Mouse (Mus musculus) heart, postnatal 0 days (tissue): Measurements from ENCODE around the gene Ppp1r13l. TPM values are rescaled to one million over a fixed set of nuclear protein-coding genes. Genes with fewer than 3 reads are reported as not detected.

ENCODE experiments used
- ATAC-seq: fragments of 200-750 bp; cut with Nextera tagmentation; 2 replicates; pipeline ENCODE4 v1.8.0; 2017; ENCODE audit warnings: low read depth, moderate number of reproducible peaks, moderate library complexity; ENCODE audit not compliant: insufficient read depth
- DNase-seq: peaks from one replicate; pipeline ENCODE4 v3.0.0-alpha.2; 2016; ENCODE audit warnings: low spot score
- H3K27ac ChIP-seq: fragments of 300-500 bp; sonication (generic); 2 replicates; pipeline ENCODE4 v1.5.1; 2014; ENCODE audit warnings: low read depth, mild to moderate bottlenecking
- H3K27me3 ChIP-seq: fragments of 300-500 bp; sonication (generic); 2 replicates; pipeline ENCODE4 v1.6.1; 2014; ENCODE audit warnings: low read length, mixed read lengths; ENCODE audit not compliant: control insufficient read depth, insufficient read depth
- H3K36me3 ChIP-seq: fragments of 300-500 bp; sonication (generic); replicated peaks from 2 replicates; pipeline ENCODE4 v1.6.1; 2014; ENCODE audit warnings: low read length, mixed read lengths; ENCODE audit not compliant: control insufficient read depth, insufficient read depth
- H3K4me1 ChIP-seq: fragments of 300-500 bp; sonication (generic); 2 replicates; pipeline ENCODE4 v1.6.1; 2014; ENCODE audit warnings: antibody characterized with exemption; ENCODE audit not compliant: control insufficient read depth, insufficient read depth
- H3K4me2 ChIP-seq: fragments of 300-500 bp; sonication (generic); 2 replicates; pipeline ENCODE4 v1.6.1; 2014; ENCODE audit warnings: low read depth, mild to moderate bottlenecking, low read length, moderate library complexity
- H3K4me3 ChIP-seq: fragments of 300-500 bp; sonication (generic); 2 replicates; pipeline ENCODE4 v1.5.1; 2014; ENCODE audit warnings: low read depth, low read length
- H3K9ac ChIP-seq: fragments of 300-500 bp; sonication (generic); replicated peaks from 2 replicates; pipeline ENCODE4 v1.6.1; 2014; ENCODE audit warnings: low read depth, low read length, mixed read lengths
- H3K9me3 ChIP-seq: fragments of 300-500 bp; sonication (generic); replicated peaks from 2 replicates; pipeline ENCODE4 v1.6.1; 2016; ENCODE audit warnings: low read length; ENCODE audit not compliant: control insufficient read depth
- CTCF ChIP-seq: IDR thresholded peaks from 2 replicates; pipeline ENCODE4 v1.5.1; 2016; ENCODE audit warnings: antibody characterized with exemption, control low read depth, low read depth
- EP300 ChIP-seq: IDR thresholded peaks from 2 replicates; pipeline ENCODE4 v1.6.1; 2016; ENCODE audit warnings: antibody characterized with exemption, low read depth
- WGBS: fragments of 180-500 bp; shearing (Covaris S2); extraction: QIAGEN DNeasy Blood & Tissue Kit; methylation state at CpG from one replicate; pipeline ENCODE4 v1.1.7; 2014; 5-methylcytosine and 5-hydroxymethylcytosine counted together
- polyA plus RNA-seq: library from polyadenylated mRNA; unstranded; fragments of >200 nt; fragmentation: Nextera tagmentation; extraction: Ambion mirVana; gene quantifications from 2 replicates; pipeline ENCODE4 v1.2.1, GENCODE M21; 2015
- total RNA-seq: library from RNA; depleted of rRNA; stranded (reverse); fragments of >200 nt; gene quantifications from 2 replicates; pipeline ENCODE4 v1.2.3, GENCODE M21; 2014; ENCODE audit warnings: low replicate concordance

Gene Ppp1r13l
- total and polyA plus RNA-seq, 2 experiments from 2014 or later: 11.8 to 12.0 TPM

DNA sequence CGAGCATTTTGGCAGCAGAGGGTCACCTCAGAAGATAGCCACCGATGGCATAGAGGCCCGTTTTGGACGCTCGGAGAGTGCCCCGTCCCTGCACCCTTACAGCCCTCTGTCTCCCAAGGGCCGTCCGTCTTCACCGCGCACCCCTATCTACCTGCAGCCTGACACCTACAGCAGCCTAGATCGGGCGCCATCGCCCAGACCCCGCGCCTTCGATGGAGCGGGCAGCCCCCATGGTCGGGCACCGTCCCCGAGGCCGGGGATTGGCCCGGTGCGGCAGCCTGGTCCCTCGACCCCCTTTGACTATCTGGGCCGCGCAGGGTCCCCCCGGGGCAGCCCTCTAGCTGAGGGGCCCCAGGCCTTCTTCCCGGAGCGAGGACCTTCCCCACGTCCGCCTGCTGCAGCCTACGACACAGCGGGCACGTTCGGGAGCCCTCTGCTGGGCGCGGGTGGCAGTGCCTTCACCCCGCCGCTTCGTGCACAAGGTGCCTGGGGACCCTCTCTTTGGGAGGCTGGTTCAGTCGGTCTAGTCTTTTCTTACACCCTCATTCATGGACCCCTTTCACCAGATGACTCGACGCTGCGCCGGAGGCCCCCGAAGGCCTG lies 10.4 kb downstream of the Ppp1r13l start:
- Histone ChIP-seq H3K27me3 (no peaks in the 10 kb centered on the region), H3K9ac (no peak overlapping the region; the same call in 1 of the 2 replicates), H3K9me3 (no peaks in the 10 kb centered on the region), H3K4me2 (peak overlapping the region; percentile 59), H3K4me3 (peak overlapping the region; percentile 29), H3K36me3 (peaks cover 44% of the 10 kb centered on the region), H3K27ac (no peak overlapping the region), H3K4me1 (0 out of 2 replicates have a peak, but pooled peaks cover 3% of the 10 kb centered on the region)
- 27% methylated on average over 46 of the region's 46 CpGs for WGBS
- ATAC-seq: peak; percentile 44; the same call in 1 of the 2 replicates
- peak; percentile 20 for DNase-seq
- TF ChIP-seq EP300 (no peak), CTCF (peak; percentile 66)

DNA sequence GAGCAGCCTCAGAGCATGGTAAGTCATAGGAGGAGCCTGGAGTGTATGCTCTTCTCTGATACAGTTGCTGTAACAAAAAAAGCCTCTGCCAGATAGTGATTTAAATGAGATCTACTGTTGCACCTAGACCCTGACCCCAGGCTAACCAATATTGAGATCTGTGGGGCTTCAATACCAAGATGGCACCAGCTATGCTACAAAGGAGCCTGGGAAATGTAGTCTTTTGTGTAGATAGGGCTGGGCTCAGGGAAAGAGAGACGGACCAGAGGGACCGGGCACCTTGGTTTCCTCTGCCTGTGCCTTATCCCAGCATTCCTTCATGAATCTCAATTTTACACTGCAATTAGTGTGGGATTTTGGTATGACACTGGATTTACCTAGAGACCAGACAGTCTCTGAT lies 13.8 kb downstream of the Ppp1r13l start:
- Histone ChIP-seq H3K4me1 (no peaks in the 10 kb centered on the region), H3K4me3 (no peak overlapping the region), H3K27me3 (no peaks in the 10 kb centered on the region), H3K9me3 (no peaks in the 10 kb centered on the region), H3K27ac (no peak overlapping the region), H3K4me2 (no peak overlapping the region), H3K9ac (no peak overlapping the region), H3K36me3 (peaks cover 58% of the 10 kb centered on the region)
- no peak for ATAC-seq
- no peak for DNase-seq
- WGBS: 88% methylated on average over 2 of the region's 2 CpGs
- no peak for TF ChIP-seq EP300
- no peak for TF ChIP-seq CTCF

DNA sequence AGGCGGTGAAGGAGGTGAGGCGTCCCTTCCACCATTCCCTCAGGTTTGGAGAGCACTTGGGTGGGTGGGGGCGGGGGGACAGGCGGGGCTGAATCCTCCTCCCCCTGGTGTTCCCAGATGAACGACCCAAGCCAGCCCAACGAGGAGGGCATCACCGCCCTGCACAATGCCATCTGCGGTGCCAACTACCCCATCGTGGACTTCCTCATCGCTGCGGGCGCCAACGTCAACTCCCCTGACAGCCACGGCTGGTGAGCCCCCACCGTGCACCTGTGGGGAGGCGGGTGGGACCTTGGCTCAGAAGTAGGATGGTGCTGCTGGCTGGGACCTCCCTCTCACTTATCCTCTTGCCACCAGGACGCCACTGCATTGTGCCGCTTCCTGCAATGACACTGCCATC lies 15.8 kb downstream of the Ppp1r13l start:
- no peak overlapping the region for H3K4me2 ChIP-seq
- no peak overlapping the region for H3K9ac ChIP-seq
- TF ChIP-seq CTCF (no peak), EP300 (no peak)
- no peak overlapping the region for H3K4me3 ChIP-seq
- DNase-seq: no peak
- H3K27ac ChIP-seq: no peak overlapping the region
- no peaks in the 10 kb centered on the region for H3K27me3 ChIP-seq
- H3K36me3 ChIP-seq: peaks cover 47% of the 10 kb centered on the region
- no peak for ATAC-seq
- H3K4me1 ChIP-seq: no peaks in the 10 kb centered on the region
- H3K9me3 ChIP-seq: no peaks in the 10 kb centered on the region
- WGBS: 77% methylated on average over 16 of the region's 18 CpGs

DNA sequence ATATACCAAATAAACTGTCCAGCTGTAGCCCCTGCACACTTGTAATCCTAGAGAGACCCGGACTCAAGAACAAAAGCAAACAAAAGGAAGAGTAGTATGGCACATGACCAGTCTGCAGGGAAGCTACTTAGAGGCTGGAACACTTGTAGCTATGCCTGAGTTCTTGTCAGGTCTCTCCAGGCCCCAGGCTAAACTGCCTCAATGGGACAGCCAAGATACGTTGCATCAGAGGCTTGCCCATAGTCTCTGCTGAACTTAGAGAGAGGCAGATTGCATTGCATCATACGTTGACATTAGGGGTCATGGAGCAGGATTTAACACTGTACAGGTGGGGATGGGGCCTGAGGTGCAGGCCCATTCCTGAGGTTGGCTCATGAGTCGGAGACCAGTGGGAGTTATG lies 16.5 kb downstream of the Ppp1r13l start:
- Histone ChIP-seq H3K4me3 (no peak overlapping the region), H3K4me1 (no peaks in the 10 kb centered on the region), H3K9me3 (no peaks in the 10 kb centered on the region), H3K4me2 (no peak overlapping the region), H3K27me3 (no peaks in the 10 kb centered on the region), H3K27ac (no peak overlapping the region), H3K9ac (no peak overlapping the region), H3K36me3 (peaks cover 43% of the 10 kb centered on the region)
- no peak for TF ChIP-seq EP300
- TF ChIP-seq CTCF: no peak
- no peak for ATAC-seq
- DNase-seq: no peak
- 84% methylated on average over 4 of the region's 4 CpGs for WGBS

DNA sequence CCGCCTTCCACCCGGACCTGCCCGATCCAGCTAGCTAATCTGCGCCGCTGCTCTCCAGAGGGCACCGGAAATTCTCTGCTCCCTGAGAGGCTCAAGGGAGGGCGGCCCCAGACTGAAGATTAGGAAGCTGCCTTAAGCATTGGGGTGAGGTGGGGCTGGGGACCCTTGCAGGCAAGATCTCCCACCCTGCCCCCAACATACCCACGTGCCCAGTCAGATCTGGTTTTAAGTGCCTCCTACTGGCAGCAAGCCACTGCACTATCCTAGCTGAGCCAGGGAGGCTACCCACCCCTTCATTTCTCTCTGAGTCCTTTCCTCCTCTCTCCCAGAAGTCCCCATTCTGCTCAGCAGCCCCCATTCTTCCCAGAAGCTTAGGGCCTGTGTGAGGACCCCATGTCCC lies 18.5 kb downstream of the Ppp1r13l start:
- TF ChIP-seq CTCF: no peak
- TF ChIP-seq EP300: no peak
- H3K9me3 ChIP-seq: no peaks in the 10 kb centered on the region
- no peak overlapping the region for H3K9ac ChIP-seq
- ATAC-seq (no peak), DNase-seq (peak; percentile 9)
- H3K36me3 ChIP-seq: peaks cover 29% of the 10 kb centered on the region
- H3K27ac ChIP-seq: peak overlapping the region; percentile 26
- WGBS: 28% methylated on average over 8 of the region's 8 CpGs
- no peak overlapping the region for H3K4me3 ChIP-seq
- no peaks in the 10 kb centered on the region for H3K27me3 ChIP-seq
- peaks cover 4% of the 10 kb centered on the region; the same call in 1 of the 2 replicates for H3K4me1 ChIP-seq
- H3K4me2 ChIP-seq: no peak overlapping the region
